Mouse (Mus musculus) MEL (cell line): Measurements from ENCODE around the gene Slco1a6. TPM values are rescaled to one million over a fixed set of nuclear protein-coding genes. Genes with fewer than 3 reads are reported as not detected.

Source experiments
- DNase-seq: peaks from one replicate; pipeline ENCODE4 v3.0.0; 2011; ENCODE audit warnings: low read depth, low spot score
- H3K27ac ChIP-seq: 2 replicates; pipeline ENCODE4 v1.5.1; 2012; ENCODE audit warnings: low read depth, mild to moderate bottlenecking, control low read depth, low read length, moderate library complexity; ENCODE audit not compliant: control insufficient read depth
- H3K27me3 ChIP-seq, 2 experiments: fragments of 150-350 bp in 1 of 2; sonication (generic) in 1 of 2; 2 replicates each; pipeline ENCODE4 v1.6.1; 2012; ENCODE audit warnings: low read length in 2 of 2, mild to moderate bottlenecking in 2 of 2, improper control_type of control experiment in 1 of 2, moderate library complexity in 1 of 2; ENCODE audit not compliant: insufficient read depth in 2 of 2, control insufficient read depth in 1 of 2
- H3K36me3 ChIP-seq, 2 experiments: 2 replicates each; pipeline ENCODE4 v1.6.1; 2012 to 2014; ENCODE audit warnings: low read length in 2 of 2, improper control_type of control experiment in 1 of 2, inconsistent platforms in 1 of 2, mild to moderate bottlenecking in 1 of 2; ENCODE audit not compliant: insufficient read depth in 2 of 2, control insufficient read depth in 1 of 2
- H3K4me1 ChIP-seq, 2 experiments: fragments of 150-350 bp in 1 of 2; sonication (generic) in 1 of 2; 2 replicates each; pipeline ENCODE4 v1.6.1; 2012; ENCODE audit warnings: low read length in 2 of 2, improper control_type of control experiment in 1 of 2, mild to moderate bottlenecking in 1 of 2; ENCODE audit not compliant: insufficient read depth in 2 of 2, control insufficient read depth in 1 of 2
- H3K4me3 ChIP-seq, 2 experiments: fragments of 150-350 bp in 1 of 2; sonication (generic) in 1 of 2; 2 replicates each; pipeline ENCODE4 v1.5.1; 2012; ENCODE audit warnings: low read depth in 2 of 2, low read length in 2 of 2, mild to moderate bottlenecking in 2 of 2, moderate library complexity in 2 of 2, control low read depth in 1 of 2, improper control_type of control experiment in 1 of 2; ENCODE audit not compliant: control insufficient read depth in 1 of 2, insufficient read depth in 1 of 2
- H3K79me2 ChIP-seq: 2 replicates; pipeline ENCODE4 v1.6.1; 2012; ENCODE audit warnings: mild to moderate bottlenecking, low read length, moderate library complexity; ENCODE audit not compliant: control insufficient read depth, poor library complexity, insufficient read depth
- H3K9ac ChIP-seq: 2 replicates; pipeline ENCODE4 v1.6.1; 2012; ENCODE audit warnings: low read depth, mild to moderate bottlenecking, control low read depth, low read length, moderate library complexity; ENCODE audit not compliant: control insufficient read depth, poor library complexity, severe bottlenecking
- H3K9me3 ChIP-seq: fragments of 150-350 bp; sonication (generic); replicated peaks from 2 replicates; pipeline ENCODE4 v1.6.1; 2012; ENCODE audit warnings: mild to moderate bottlenecking, low read length, improper control_type of control experiment, moderate library complexity; ENCODE audit not compliant: insufficient read depth
- CTCF ChIP-seq, 3 experiments: IDR thresholded peaks in 2 of 3; conservative IDR thresholded peaks in 1 of 3; 2 replicates each; pipeline ENCODE4 v1.5.1; 2011 to 2012; ENCODE audit warnings: low read length in 3 of 3, low read depth in 2 of 3, mild to moderate bottlenecking in 2 of 3, improper control_type of control experiment in 1 of 3, inconsistent platforms in 1 of 3, mixed read lengths in 1 of 3, moderate library complexity in 1 of 3; ENCODE audit not compliant: control insufficient read depth in 1 of 3, insufficient read depth in 1 of 3, poor library complexity in 1 of 3, severe bottlenecking in 1 of 3
- ETS1 ChIP-seq: IDR thresholded peaks from 2 replicates; pipeline ENCODE4 v1.6.1; 2012; ENCODE audit warnings: low read depth, mild to moderate bottlenecking, inconsistent platforms, low read length, improper control_type of control experiment, moderate library complexity
- GABPA ChIP-seq: IDR thresholded peaks from 2 replicates; pipeline ENCODE4 v1.6.1; 2012; ENCODE audit warnings: low read depth, mild to moderate bottlenecking, inconsistent platforms, low read length, improper control_type of control experiment, moderate library complexity
- GATA1 ChIP-seq: IDR thresholded peaks from 2 replicates; pipeline ENCODE4 v1.6.1; 2011; ENCODE audit warnings: low read depth, low read length, improper control_type of control experiment
- HCFC1 ChIP-seq: IDR thresholded peaks from 2 replicates; pipeline ENCODE4 v1.6.1; 2012; ENCODE audit warnings: low read depth, mild to moderate bottlenecking, inconsistent platforms, low read length, improper control_type of control experiment, moderate library complexity
- JUND ChIP-seq: IDR thresholded peaks from 2 replicates; pipeline ENCODE4 v1.6.1; 2011; ENCODE audit warnings: low read depth, mild to moderate bottlenecking, improper control_type of control experiment, low read length
- KAT2A ChIP-seq: conservative IDR thresholded peaks from 2 replicates; pipeline ENCODE4 v1.6.1; 2012; ENCODE audit warnings: low read depth, low read length, improper control_type of control experiment, inconsistent platforms
- MAX ChIP-seq: IDR thresholded peaks from 2 replicates; pipeline ENCODE4 v1.6.1; 2011; ENCODE audit warnings: low read length, improper control_type of control experiment
- MEF2A ChIP-seq: IDR thresholded peaks from 2 replicates; pipeline ENCODE4 v1.6.1; 2014; ENCODE audit warnings: low read depth, mild to moderate bottlenecking, inconsistent platforms, low read length, improper control_type of control experiment; ENCODE audit not compliant: poor library complexity, insufficient replicate concordance, severe bottlenecking; ENCODE audit errors: extremely low read depth
- MYB ChIP-seq: IDR thresholded peaks from 2 replicates; pipeline ENCODE4 v1.6.1; 2011; ENCODE audit warnings: mild to moderate bottlenecking, low read depth, low read length, improper control_type of control experiment
- NELFE ChIP-seq: IDR thresholded peaks from 2 replicates; pipeline ENCODE4 v1.6.1; 2011; ENCODE audit warnings: low read depth, low read length, improper control_type of control experiment
- NRF1 ChIP-seq: IDR thresholded peaks from 2 replicates; pipeline ENCODE4 v1.6.1; 2014; ENCODE audit warnings: low read depth, mild to moderate bottlenecking, inconsistent platforms, low read length, improper control_type of control experiment, moderate library complexity; ENCODE audit not compliant: poor library complexity, insufficient read depth, severe bottlenecking
- SIN3A ChIP-seq: IDR thresholded peaks from 2 replicates; pipeline ENCODE4 v1.6.1; 2012; ENCODE audit warnings: low read length, improper control_type of control experiment, inconsistent platforms
- TAL1 ChIP-seq: IDR thresholded peaks from 2 replicates; pipeline ENCODE4 v1.6.1; 2012; ENCODE audit warnings: mild to moderate bottlenecking, inconsistent platforms, low read length, moderate library complexity, mixed read lengths
- ZKSCAN1 ChIP-seq: IDR thresholded peaks from 2 replicates; pipeline ENCODE4 v1.6.1; 2012; ENCODE audit warnings: low read depth, mild to moderate bottlenecking, inconsistent platforms, low read length, improper control_type of control experiment, moderate library complexity
- ZNF384 ChIP-seq: IDR thresholded peaks from 2 replicates; pipeline ENCODE4 v1.6.1; 2012; ENCODE audit warnings: low read depth, mild to moderate bottlenecking, inconsistent platforms, low read length, improper control_type of control experiment
- polyA plus RNA-seq, 2 experiments: library from polyadenylated mRNA; stranded (reverse) in 1 of 2; unstranded in 1 of 2; fragments of >175 nt in 1 of 2; fragments of >200 nt in 1 of 2; gene quantifications; 2 replicates each; pipeline versions ENCODE4 v1.2.1 to v1.2.4; 2012; ENCODE audit warnings: low replicate concordance in 2 of 2, low read depth in 1 of 2; ENCODE audit not compliant: insufficient read length in 2 of 2, insufficient read depth in 1 of 2, missing spikeins in 1 of 2
- total RNA-seq: library from RNA; depleted of rRNA; stranded (reverse); fragments of 300-350 nt; gene quantifications from 2 replicates; pipeline ENCODE4 v1.2.3, GENCODE M21; 2012

The Slco1a6 gene
- total and polyA plus RNA-seq, 3 experiments = 1.4 TPM; not detected in 2

- Histone ChIP-seq H3K27me3 (no peaks in the 10 kb centered on the region), H3K4me1 (no peaks in the 10 kb centered on the region), H3K9ac (no peak overlapping the region), H3K79me2 (no peaks in the 10 kb centered on the region), H3K4me3 (no peak overlapping the region), H3K27ac (no peak overlapping the region), H3K36me3 (no peaks in the 10 kb centered on the region), H3K9me3 (no peaks in the 10 kb centered on the region)
- no peak for TF ChIP-seq GABPA
- no peak for TF ChIP-seq ETS1
- TF ChIP-seq NELFE = no peak
- no peak for TF ChIP-seq MAX
- TF ChIP-seq TAL1 = no peak
- no peak for TF ChIP-seq ZKSCAN1
- no peak for TF ChIP-seq NRF1
- no peak for TF ChIP-seq CTCF (IDR thresholded peaks at IDR 0.05 in 2 of 3, conservative IDR thresholded peaks at IDR 0.05 in 1 of 3; ENCODE audit: control insufficient read depth in 1 of 3, insufficient read depth in 1 of 3, low read depth in 2 of 3, low read length in 3 of 3, poor library complexity in 1 of 3, severe bottlenecking in 1 of 3)
- no peak for TF ChIP-seq ZNF384
- TF ChIP-seq HCFC1 = no peak
- no peak for TF ChIP-seq GATA1
- TF ChIP-seq MEF2A = no peak
- no peak for TF ChIP-seq KAT2A
- no peak for TF ChIP-seq SIN3A
- no peak for TF ChIP-seq JUND
- no peak for DNase-seq
These were observed 60.0 kb downstream of the Slco1a6 start for GRCm38 (mm10) chr6:142148371-142148770.

- Histone ChIP-seq H3K36me3 (no peaks in the 10 kb centered on the region), H3K4me3 (no peak overlapping the region), H3K27ac (no peak overlapping the region), H3K27me3 (no peaks in the 10 kb centered on the region), H3K9me3 (no peaks in the 10 kb centered on the region), H3K79me2 (no peaks in the 10 kb centered on the region), H3K4me1 (no peaks in the 10 kb centered on the region)
- no peak for DNase-seq
- TF ChIP-seq MYB (no peak), TAL1 (no peak)
- TF ChIP-seq, all 39 proteins: peak for 0
- H3K9ac ChIP-seq = no peak overlapping the region
These were observed 96.5 kb downstream of the Slco1a6 start for GRCm38 (mm10) chr6:142111667-142112305.
